Mouse (Mus musculus) heart, adult 2 months (tissue): ENCODE results near the gene Foxp1.

ENCODE experiments used
- CTCF ChIP-seq: fragments of 200-600 bp; IDR thresholded peaks from 2 replicates; pipeline ENCODE4 v1.8.1; 2022; ENCODE audit warnings: antibody characterized with exemption, mild to moderate bottlenecking, moderate library complexity
- POLR2A ChIP-seq: fragments of 200-500 bp; IDR thresholded peaks from 2 replicates; pipeline ENCODE4 v1.6.1; 2011; ENCODE audit warnings: mild to moderate bottlenecking, low read depth, low read length, control low read depth; ENCODE audit not compliant: insufficient read depth

DNA sequence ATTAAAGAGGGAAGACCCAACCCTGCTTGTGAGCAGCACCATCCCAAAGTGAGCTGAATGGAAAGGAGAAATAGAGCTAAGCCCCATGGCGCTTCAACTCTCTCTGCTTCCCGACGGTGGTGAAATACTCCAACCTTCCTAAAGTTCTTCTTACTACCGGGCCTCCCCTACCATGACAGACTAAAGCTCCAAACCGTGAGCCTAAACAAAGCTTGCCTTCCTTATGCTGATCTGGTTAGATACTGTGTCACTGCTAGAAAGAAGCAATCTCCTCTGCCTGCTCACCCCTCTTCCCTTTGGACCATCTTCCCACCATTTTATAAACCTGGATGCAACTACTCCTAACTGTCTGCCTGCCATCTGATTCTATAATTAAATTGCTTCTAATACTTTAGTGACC, 338.5 kb downstream of the Foxp1 start:
- TF ChIP-seq CTCF (no peak), POLR2A (no peak)
